Mouse (Mus musculus): ENCODE data around the gene 9330159F19Rik. TPM values are rescaled to one million over a fixed set of nuclear protein-coding genes. Genes with fewer than 3 reads are reported as not detected.
A peak's percentile ranks its signal among the peaks of the same experiment; 100 is the strongest.

9330159F19Rik gene
- 0.06 and 0.12 TPM in 2 replicates for polyA plus RNA-seq (2015; fragmentation: Nextera tagmentation; extraction: Ambion mirVana)

- peak; percentile 96 for ATAC-seq (ENCODE audit: low FRiP score, low TSS enrichment)
- Histone ChIP-seq H3K9me3 (ENCODE audit: low read length) (no peaks in the 10 kb centered on the region), H3K27ac (ENCODE audit: low read length) (no peak within 1 kb of the TSS), H3K4me2 (replicated peaks; ENCODE audit: low read depth, low read length) (no peak within 1 kb of the TSS), H3K27me3 (ENCODE audit: insufficient read depth, low read length) (no peaks in the 10 kb centered on the region), H3K4me1 (ENCODE audit: insufficient read depth, low read length) (no peaks in the 10 kb centered on the region), H3K36me3 (ENCODE audit: insufficient read depth, low read length) (no peaks in the 10 kb centered on the region), H3K4me3 (ENCODE audit: low read length) (no peak within 1 kb of the TSS), H3K9ac (replicated peaks; ENCODE audit: low read length) (no peak within 1 kb of the TSS)
- 10% methylated on average over 4 of the region's 4 CpGs for WGBS
Measured at GRCm38 (mm10) chr10:29211453-29211852, at the start of gene 9330159F19Rik. TSS of gene 9330159F19Rik (plus strand) at chr10:29211606.

- no peaks in the 10 kb centered on the region for H3K4me1 ChIP-seq (ENCODE audit: insufficient read depth, low read length)
- no peak overlapping the region for H3K4me2 ChIP-seq (replicated peaks; ENCODE audit: low read depth, low read length)
- H3K27ac ChIP-seq (ENCODE audit: low read length): no peak overlapping the region
- H3K9ac ChIP-seq (replicated peaks; ENCODE audit: low read length): no peak overlapping the region
- H3K4me3 ChIP-seq (ENCODE audit: low read length): no peak overlapping the region
- 86% methylated on average over 2 of the region's 2 CpGs for WGBS
- H3K36me3 ChIP-seq (ENCODE audit: insufficient read depth, low read length): no peaks in the 10 kb centered on the region
- H3K9me3 ChIP-seq (ENCODE audit: low read length): no peaks in the 10 kb centered on the region
- ATAC-seq (ENCODE audit: low FRiP score, low TSS enrichment): no peak
- H3K27me3 ChIP-seq (ENCODE audit: insufficient read depth, low read length): no peaks in the 10 kb centered on the region
Measured at GRCm38 (mm10) chr10:29161664-29162063, 49.7 kb upstream of the 9330159F19Rik start.

GRCm38 (mm10) chr10:29173778-29174177 is 37.6 kb upstream of the 9330159F19Rik start:
- H3K4me1 ChIP-seq (ENCODE audit: insufficient read depth, low read length): no peaks in the 10 kb centered on the region
- no peak overlapping the region for H3K4me3 ChIP-seq (ENCODE audit: low read length)
- no peaks in the 10 kb centered on the region for H3K36me3 ChIP-seq (ENCODE audit: insufficient read depth, low read length)
- no peaks in the 10 kb centered on the region for H3K27me3 ChIP-seq (ENCODE audit: insufficient read depth, low read length)
- no peak overlapping the region for H3K9ac ChIP-seq (replicated peaks; ENCODE audit: low read length)
- H3K4me2 ChIP-seq (replicated peaks; ENCODE audit: low read depth, low read length): no peak overlapping the region
- 88% methylated on average over 2 of the region's 2 CpGs for WGBS
- H3K27ac ChIP-seq (ENCODE audit: low read length): no peak overlapping the region
- no peak for ATAC-seq (ENCODE audit: low FRiP score, low TSS enrichment)
- H3K9me3 ChIP-seq (ENCODE audit: low read length): no peaks in the 10 kb centered on the region

- Histone ChIP-seq H3K4me3 (ENCODE audit: low read length) (no peak overlapping the region), H3K9me3 (ENCODE audit: low read length) (no peaks in the 10 kb centered on the region), H3K27me3 (ENCODE audit: insufficient read depth, low read length) (no peaks in the 10 kb centered on the region), H3K9ac (replicated peaks; ENCODE audit: low read length) (no peak overlapping the region), H3K4me1 (ENCODE audit: insufficient read depth, low read length) (no peaks in the 10 kb centered on the region), H3K36me3 (ENCODE audit: insufficient read depth, low read length) (no peaks in the 10 kb centered on the region), H3K4me2 (replicated peaks; ENCODE audit: low read depth, low read length) (no peak overlapping the region), H3K27ac (ENCODE audit: low read length) (no peak overlapping the region)
- ATAC-seq (ENCODE audit: low FRiP score, low TSS enrichment): no peak
- WGBS: 88% methylated on average over 3 of the region's 3 CpGs
Measured at GRCm38 (mm10) chr10:29175656-29176055, 35.8 kb upstream of the 9330159F19Rik start.

GRCm38 (mm10) chr10:29176881-29177280 is 34.5 kb upstream of the 9330159F19Rik start:
- WGBS: 90% methylated on average over 4 of the region's 4 CpGs
- ATAC-seq (ENCODE audit: low FRiP score, low TSS enrichment): no peak

GRCm38 (mm10) chr10:29178003-29178402 is 33.4 kb upstream of the 9330159F19Rik start:
- no peaks in the 10 kb centered on the region for H3K27me3 ChIP-seq (ENCODE audit: insufficient read depth, low read length)
- H3K27ac ChIP-seq (ENCODE audit: low read length): no peak overlapping the region
- no peak for ATAC-seq (ENCODE audit: low FRiP score, low TSS enrichment)
- 38% methylated on average over 2 of the region's 2 CpGs for WGBS
- H3K9ac ChIP-seq (replicated peaks; ENCODE audit: low read length): no peak overlapping the region
- H3K4me1 ChIP-seq (ENCODE audit: insufficient read depth, low read length): no peaks in the 10 kb centered on the region
- H3K36me3 ChIP-seq (ENCODE audit: insufficient read depth, low read length): no peaks in the 10 kb centered on the region
- no peak overlapping the region for H3K4me2 ChIP-seq (replicated peaks; ENCODE audit: low read depth, low read length)
- no peak overlapping the region for H3K4me3 ChIP-seq (ENCODE audit: low read length)
- no peaks in the 10 kb centered on the region for H3K9me3 ChIP-seq (ENCODE audit: low read length)

More at GRCm38 (mm10) chr10:29176881-29177280, 34.5 kb upstream of the 9330159F19Rik start:
- Histone ChIP-seq H3K27me3 (ENCODE audit: insufficient read depth, low read length) (no peaks in the 10 kb centered on the region), H3K9me3 (ENCODE audit: low read length) (no peaks in the 10 kb centered on the region), H3K27ac (ENCODE audit: low read length) (no peak overlapping the region), H3K36me3 (ENCODE audit: insufficient read depth, low read length) (no peaks in the 10 kb centered on the region), H3K4me1 (ENCODE audit: insufficient read depth, low read length) (no peaks in the 10 kb centered on the region), H3K4me3 (ENCODE audit: low read length) (no peak overlapping the region), H3K4me2 (replicated peaks; ENCODE audit: low read depth, low read length) (no peak overlapping the region), H3K9ac (replicated peaks; ENCODE audit: low read length) (no peak overlapping the region)

GRCm38 (mm10) chr10:29180210-29180609 is 31.2 kb upstream of the 9330159F19Rik start:
- ATAC-seq (ENCODE audit: low FRiP score, low TSS enrichment): no peak
- no peak overlapping the region for H3K4me2 ChIP-seq (replicated peaks; ENCODE audit: low read depth, low read length)
- H3K9me3 ChIP-seq (ENCODE audit: low read length): no peaks in the 10 kb centered on the region
- no peaks in the 10 kb centered on the region for H3K36me3 ChIP-seq (ENCODE audit: insufficient read depth, low read length)
- H3K27me3 ChIP-seq (ENCODE audit: insufficient read depth, low read length): no peaks in the 10 kb centered on the region
- H3K4me3 ChIP-seq (ENCODE audit: low read length): no peak overlapping the region
- no peak overlapping the region for H3K9ac ChIP-seq (replicated peaks; ENCODE audit: low read length)
- no peaks in the 10 kb centered on the region for H3K4me1 ChIP-seq (ENCODE audit: insufficient read depth, low read length)
- no peak overlapping the region for H3K27ac ChIP-seq (ENCODE audit: low read length)
- WGBS: 85% methylated on average over 3 of the region's 3 CpGs

- no peaks in the 10 kb centered on the region for H3K9me3 ChIP-seq (ENCODE audit: low read length)
- H3K4me2 ChIP-seq (replicated peaks; ENCODE audit: low read depth, low read length): no peak overlapping the region
- H3K27ac ChIP-seq (ENCODE audit: low read length): no peak overlapping the region
- H3K9ac ChIP-seq (replicated peaks; ENCODE audit: low read length): no peak overlapping the region
- H3K4me1 ChIP-seq (ENCODE audit: insufficient read depth, low read length): no peaks in the 10 kb centered on the region
- no peak overlapping the region for H3K4me3 ChIP-seq (ENCODE audit: low read length)
- no peaks in the 10 kb centered on the region for H3K36me3 ChIP-seq (ENCODE audit: insufficient read depth, low read length)
- no peak for ATAC-seq (ENCODE audit: low FRiP score, low TSS enrichment)
- H3K27me3 ChIP-seq (ENCODE audit: insufficient read depth, low read length): no peaks in the 10 kb centered on the region
- WGBS: 91% methylated on average over 2 of the region's 2 CpGs
Measured at GRCm38 (mm10) chr10:29181046-29181445, 30.4 kb upstream of the 9330159F19Rik start.

- H3K4me1 ChIP-seq (ENCODE audit: insufficient read depth, low read length): no peaks in the 10 kb centered on the region
- H3K9me3 ChIP-seq (ENCODE audit: low read length): peaks cover 7% of the 10 kb centered on the region
- ATAC-seq (ENCODE audit: low FRiP score, low TSS enrichment): no peak
Measured at GRCm38 (mm10) chr10:29193769-29194168, 17.6 kb upstream of the 9330159F19Rik start.

GRCm38 (mm10) chr10:29196811-29197210 is 14.6 kb upstream of the 9330159F19Rik start:
- Histone ChIP-seq H3K4me3 (ENCODE audit: low read length) (no peak overlapping the region), H3K27ac (ENCODE audit: low read length) (no peak overlapping the region), H3K36me3 (ENCODE audit: insufficient read depth, low read length) (no peaks in the 10 kb centered on the region), H3K9ac (replicated peaks; ENCODE audit: low read length) (no peak overlapping the region), H3K4me2 (replicated peaks; ENCODE audit: low read depth, low read length) (no peak overlapping the region), H3K27me3 (ENCODE audit: insufficient read depth, low read length) (no peaks in the 10 kb centered on the region), H3K4me1 (ENCODE audit: insufficient read depth, low read length) (no peaks in the 10 kb centered on the region), H3K9me3 (ENCODE audit: low read length) (peaks cover 7% of the 10 kb centered on the region)
- no peak for ATAC-seq (ENCODE audit: low FRiP score, low TSS enrichment)
- 97% methylated on average over 33 of the region's 33 CpGs for WGBS

More at GRCm38 (mm10) chr10:29193769-29194168, 17.6 kb upstream of the 9330159F19Rik start:
- H3K4me2 ChIP-seq (replicated peaks; ENCODE audit: low read depth, low read length): no peak overlapping the region
- no peaks in the 10 kb centered on the region for H3K27me3 ChIP-seq (ENCODE audit: insufficient read depth, low read length)
- H3K36me3 ChIP-seq (ENCODE audit: insufficient read depth, low read length): no peaks in the 10 kb centered on the region
- H3K9ac ChIP-seq (replicated peaks; ENCODE audit: low read length): no peak overlapping the region
- H3K4me3 ChIP-seq (ENCODE audit: low read length): no peak overlapping the region
- H3K27ac ChIP-seq (ENCODE audit: low read length): no peak overlapping the region

All from kidney, embryonic 16.5 days (tissue).